Mouse (Mus musculus) T-helper 1 cell (primary cell): ENCODE data around the gene Fchsd2.

Source experiments
- in situ Hi-C: fragments of 300-600 bp; cut with MboI, MseI; formaldehyde crosslinking; loops from one replicate; pipeline ENCODE4 v1.15.1; 2025; ENCODE audit warnings: high pct_unique_total_duplicates

Fchsd2 gene

DNA sequence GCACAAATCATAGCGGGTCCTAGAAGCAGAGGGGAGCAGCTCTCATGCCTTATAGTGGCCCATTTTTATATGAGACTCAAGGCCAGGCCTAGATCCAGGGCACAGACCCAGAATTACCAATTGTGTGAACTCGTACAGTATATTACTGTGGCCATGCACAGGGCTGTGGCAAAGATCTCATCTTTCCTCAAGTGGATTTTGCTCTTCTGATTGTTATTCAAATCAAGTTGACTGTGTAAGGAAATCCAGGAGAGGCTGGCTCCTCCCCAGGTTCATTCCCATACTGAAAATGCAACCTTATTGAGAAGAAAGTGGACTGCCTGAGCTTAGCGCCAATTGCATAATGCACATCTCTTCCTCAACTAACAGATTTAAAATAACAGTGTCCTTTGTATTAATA, 190.1 kb downstream of the Fchsd2 start:
- in situ Hi-C loops: loop anchor here (25.0 kb wide), 1 partner anchor 220 kb away; no protein-coding TSS in a partner anchor

GRCm38 (mm10) chr7:101284504-101284903, 191.8 kb downstream of the Fchsd2 start:
- in situ Hi-C loops: loop anchor here (25.0 kb wide), 1 partner anchor 222 kb away; no protein-coding TSS in a partner anchor

DNA sequence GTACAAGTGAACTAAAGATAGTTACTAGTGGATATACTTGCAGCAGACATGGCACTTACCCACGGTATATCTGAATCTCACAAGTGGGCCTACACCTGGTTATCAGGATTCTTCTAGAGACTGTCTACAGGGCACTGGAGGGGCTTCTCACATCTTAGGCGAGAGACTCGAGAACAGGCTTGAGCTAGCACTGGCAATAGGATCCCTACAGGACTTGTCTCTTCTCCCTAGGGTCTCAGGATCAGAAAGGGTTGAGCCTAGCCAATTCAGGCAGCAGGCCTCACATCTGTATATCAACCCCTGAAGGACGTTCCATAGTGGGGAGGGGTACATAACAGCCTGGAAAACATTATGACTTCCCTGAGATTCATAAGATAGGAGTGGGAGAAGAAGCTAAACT, 194.2 kb downstream of the Fchsd2 start:
- in situ Hi-C loops: loop anchor here (25.0 kb wide), 1 partner anchor 225 kb away; no protein-coding TSS in a partner anchor

DNA sequence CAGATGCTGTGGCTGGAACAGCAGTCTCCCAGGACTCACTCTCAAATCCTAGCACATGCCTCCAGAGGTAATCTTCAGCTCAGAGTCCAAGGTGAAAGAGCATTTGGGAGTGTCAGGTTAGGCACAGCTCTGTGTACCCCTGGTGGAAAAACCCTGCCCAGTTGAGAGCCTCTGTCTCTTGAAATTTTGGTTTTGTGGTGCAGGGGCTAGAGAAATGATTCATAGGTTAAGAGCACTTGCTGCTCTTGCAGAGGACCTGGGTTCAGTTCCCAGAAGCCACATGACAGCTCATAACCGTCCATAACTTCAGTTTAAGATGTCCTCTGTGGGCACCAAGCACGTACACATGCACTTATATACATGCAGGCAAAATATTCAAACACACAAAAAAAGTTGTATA, 195.2 kb downstream of the Fchsd2 start:
- in situ Hi-C loops: loop anchor here (25.0 kb wide), 1 partner anchor 226 kb away; no protein-coding TSS in a partner anchor

DNA sequence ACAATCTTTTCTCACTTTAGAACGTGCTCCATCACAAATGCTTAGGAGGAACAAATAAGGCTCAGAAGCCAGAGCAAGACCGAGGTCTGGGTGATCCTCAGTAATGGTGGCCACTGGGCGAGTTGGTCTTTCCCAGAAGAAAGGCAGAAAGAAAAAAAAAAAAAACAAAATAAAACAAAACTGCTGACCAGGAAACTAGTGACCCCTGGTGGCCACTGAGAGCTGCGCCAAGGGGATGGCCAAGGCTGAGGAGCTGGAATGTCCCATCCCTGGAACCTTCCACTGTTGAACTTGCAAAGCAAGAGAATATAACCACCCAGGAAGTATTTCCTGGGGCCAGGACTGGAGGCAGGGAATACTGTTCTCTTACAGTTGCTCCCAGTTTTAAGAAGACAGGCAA, 195.8 kb downstream of the Fchsd2 start:
- in situ Hi-C loops: loop anchor here (25.0 kb wide), 1 partner anchor 226 kb away; no protein-coding TSS in a partner anchor

DNA sequence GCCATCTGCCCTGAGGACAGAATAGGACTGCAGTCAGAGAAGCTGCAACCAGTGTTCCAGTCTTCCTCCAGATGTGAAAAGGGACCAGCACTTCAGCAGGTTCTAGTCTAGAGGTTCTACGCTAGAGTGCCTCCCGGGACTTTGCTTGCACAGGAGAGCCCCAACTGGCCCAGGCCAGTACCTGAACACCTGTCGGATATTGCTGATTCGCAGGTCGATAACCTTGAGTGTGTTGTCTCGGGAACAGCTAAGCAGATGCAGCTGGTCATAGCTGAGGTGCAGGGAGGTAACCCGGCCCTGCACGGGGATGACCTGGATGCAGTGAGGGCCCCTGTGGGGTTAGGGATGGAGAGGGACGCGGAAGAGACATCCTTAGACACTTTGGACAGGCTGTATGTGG, 197.7 kb downstream of the Fchsd2 start:
- in situ Hi-C loops: loop anchor here (25.0 kb wide), 1 partner anchor 228 kb away; no protein-coding TSS in a partner anchor

DNA sequence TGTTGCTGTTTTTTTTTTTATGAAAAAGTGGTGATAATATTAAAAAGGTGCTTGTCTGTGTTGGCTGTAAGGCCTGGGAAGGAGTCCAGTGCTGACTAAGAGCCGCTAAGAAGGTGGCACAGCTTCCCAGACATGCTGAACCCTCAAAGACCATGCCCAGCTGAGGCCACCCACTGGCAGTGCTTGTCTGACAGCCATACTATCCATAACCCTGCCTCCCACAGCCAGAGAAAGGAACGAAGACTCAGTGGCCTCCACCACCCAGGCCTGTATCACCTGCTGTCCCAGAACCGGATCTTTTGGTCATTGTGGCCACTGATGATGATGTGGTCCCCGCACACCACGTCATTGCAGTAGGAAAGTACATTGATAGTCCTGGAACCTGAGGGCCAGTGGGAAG, 198.5 kb downstream of the Fchsd2 start:
- in situ Hi-C loops: loop anchor here (25.0 kb wide), 1 partner anchor 229 kb away; no protein-coding TSS in a partner anchor

DNA sequence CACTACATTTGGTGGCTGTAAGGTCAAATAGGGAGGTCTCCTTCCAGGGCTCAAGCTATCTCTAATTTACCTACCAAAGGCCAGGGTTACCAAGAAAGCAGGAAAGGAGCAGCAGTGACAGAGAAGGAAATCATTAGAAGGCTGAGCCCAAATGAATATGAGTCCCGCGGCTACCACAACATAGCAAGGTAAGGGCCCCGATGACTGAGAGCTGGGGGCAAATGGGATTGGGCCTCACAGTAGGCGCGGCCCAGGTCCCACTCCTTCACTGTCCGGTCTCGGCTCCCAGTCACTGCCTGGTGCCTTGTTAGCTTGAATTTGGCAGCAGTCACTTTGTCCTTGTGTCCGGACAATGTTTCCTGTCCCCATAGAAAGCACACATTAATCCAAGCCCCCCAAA, 199.0 kb downstream of the Fchsd2 start:
- in situ Hi-C loops: loop anchor here (25.0 kb wide), 1 partner anchor 229 kb away; no protein-coding TSS in a partner anchor

GRCm38 (mm10) chr7:101292086-101292485, 199.4 kb downstream of the Fchsd2 start:
- in situ Hi-C loops: loop anchor here (25.0 kb wide), 1 partner anchor 230 kb away; no protein-coding TSS in a partner anchor

DNA sequence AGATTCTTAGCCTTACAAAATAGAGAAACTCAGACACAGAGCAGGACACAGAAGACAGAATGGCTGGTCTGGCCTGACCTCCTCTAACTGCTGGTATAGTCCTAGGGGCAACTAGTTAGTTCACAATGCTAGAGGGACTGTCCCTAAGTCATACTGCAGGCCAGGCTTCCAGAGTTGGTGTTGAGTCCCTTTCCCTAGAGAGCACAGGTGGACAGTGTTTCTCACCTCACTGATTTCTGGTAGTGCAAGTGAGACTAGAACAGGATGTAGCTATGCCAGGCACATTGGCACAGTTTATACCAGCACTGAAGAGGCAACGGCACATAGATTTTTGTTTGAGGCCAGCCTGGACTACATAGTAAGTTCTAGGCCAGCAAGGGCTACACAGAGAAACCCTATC, 200.0 kb downstream of the Fchsd2 start:
- in situ Hi-C loops: loop anchor here (25.0 kb wide), 1 partner anchor 230 kb away; no protein-coding TSS in a partner anchor

GRCm38 (mm10) chr7:101293138-101293537, 200.5 kb downstream of the Fchsd2 start:
- in situ Hi-C loops: loop anchor here (25.0 kb wide), 1 partner anchor 231 kb away; no protein-coding TSS in a partner anchor

- in situ Hi-C loops: loop anchor here (25.0 kb wide), 1 partner anchor 231 kb away; no protein-coding TSS in a partner anchor
Observed at GRCm38 (mm10) chr7:101293611-101294010, 200.9 kb downstream of the Fchsd2 start.

- in situ Hi-C loops: loop anchor here (25.0 kb wide), 1 partner anchor 233 kb away; no protein-coding TSS in a partner anchor
Observed at GRCm38 (mm10) chr7:101295438-101295837, 202.8 kb downstream of the Fchsd2 start.

DNA sequence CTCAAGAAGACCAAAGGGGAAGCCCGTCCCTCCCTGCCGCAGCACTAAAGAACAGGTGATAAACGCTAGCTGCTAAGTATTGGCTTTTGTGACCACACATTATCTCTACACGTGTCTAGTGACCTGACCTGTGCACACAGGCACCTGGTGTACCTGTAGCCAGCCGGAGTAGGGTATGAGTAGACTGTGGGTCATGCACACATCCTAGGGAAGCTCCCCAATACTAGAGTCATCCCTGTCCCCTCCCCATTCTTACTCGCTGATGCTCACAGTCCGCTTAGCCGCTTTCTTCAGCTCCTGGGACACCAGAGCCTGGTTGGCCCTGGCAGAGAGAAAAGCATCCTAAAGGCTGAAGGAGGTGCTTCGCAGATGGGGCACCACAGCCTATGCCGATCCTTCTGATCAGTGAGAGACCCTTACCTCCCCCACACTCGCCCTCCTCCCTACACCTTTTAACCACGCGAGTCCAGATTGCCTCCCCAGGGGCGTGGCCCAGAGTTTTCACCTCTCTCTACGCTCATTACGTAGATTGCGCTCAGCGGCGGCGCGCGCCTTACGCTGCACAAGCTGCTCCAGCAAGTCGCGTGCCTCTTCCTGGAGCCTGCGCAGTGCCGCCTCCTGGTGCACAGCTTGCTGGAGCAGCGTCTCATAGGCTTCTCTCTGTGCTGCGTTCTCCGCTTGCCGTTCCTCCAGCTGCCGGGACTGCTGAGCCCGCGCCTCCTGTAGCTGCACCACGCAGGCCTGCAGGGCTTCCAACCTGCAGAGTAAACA, 203.8 kb downstream of the Fchsd2 start:
- in situ Hi-C loops: loop anchor here (25.0 kb wide), 1 partner anchor 234 kb away; no protein-coding TSS in a partner anchor

DNA sequence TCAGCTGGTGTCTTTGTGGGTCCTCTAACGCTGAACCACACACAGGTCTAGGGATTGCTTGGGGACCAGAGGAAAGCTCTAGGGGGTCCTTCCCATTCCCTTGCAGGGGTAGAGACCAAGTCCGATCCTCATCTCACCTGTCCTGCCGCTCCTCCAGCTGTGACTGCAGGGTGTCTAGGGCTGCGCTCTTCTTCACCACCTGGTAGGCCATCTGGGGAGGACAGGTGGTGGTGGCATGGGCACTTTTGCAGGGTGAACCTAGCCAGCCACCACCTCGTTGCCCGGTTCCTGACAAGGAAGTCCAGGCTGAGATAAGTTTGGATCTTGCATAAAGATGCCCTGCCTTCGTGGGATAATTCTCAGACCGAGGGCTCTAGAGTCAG, 204.4 kb downstream of the Fchsd2 start:
- in situ Hi-C loops: loop anchor here (25.0 kb wide), 1 partner anchor 235 kb away; no protein-coding TSS in a partner anchor

GRCm38 (mm10) chr7:101298375-101298774, 205.7 kb downstream of the Fchsd2 start:
- in situ Hi-C loops: loop anchor here (25.0 kb wide), 1 partner anchor 236 kb away; no protein-coding TSS in a partner anchor

- in situ Hi-C loops: loop anchor here (10.0 kb wide), 1 partner anchor 653 kb away; no protein-coding TSS in a partner anchor
Observed at GRCm38 (mm10) chr7:101301361-101301880, 208.8 kb downstream of the Fchsd2 start.

DNA sequence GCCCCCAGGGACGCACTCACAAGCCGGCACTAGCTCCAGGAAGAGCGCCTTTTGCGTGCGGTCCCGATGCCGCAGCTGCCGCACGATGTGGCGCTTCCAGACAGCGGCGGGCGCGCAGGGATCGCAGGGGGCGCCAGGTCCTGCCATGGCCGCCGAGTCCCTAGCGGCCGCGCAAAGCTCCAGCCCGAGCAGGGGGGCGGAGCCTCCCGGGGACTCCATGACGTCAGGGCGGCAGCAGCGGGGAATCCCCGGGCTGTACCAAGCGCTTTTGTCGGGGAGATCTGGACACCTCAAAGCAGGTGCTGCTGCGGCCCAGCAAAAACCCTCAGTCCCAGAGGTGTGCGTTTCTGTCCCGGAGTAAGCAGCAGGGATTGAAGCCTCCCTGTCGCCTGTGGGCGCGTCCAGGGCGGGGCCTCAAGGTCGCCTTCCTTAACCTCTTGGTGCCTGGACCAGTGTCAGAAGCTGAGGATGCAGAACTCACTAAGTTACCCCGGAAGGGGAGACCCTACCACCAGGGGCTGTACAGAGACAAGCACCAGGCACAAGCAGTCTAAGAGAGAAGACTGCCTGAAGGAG, 209.3 kb downstream of the Fchsd2 start, which contains the start of gene Atg16l2:
TSS of gene Atg16l2 (minus strand) at position 371 of the 576 bp plus-strand sequence.
- in situ Hi-C loops: loop anchor here (10.0 kb wide), 1 partner anchor 653 kb away; no protein-coding TSS in a partner anchor

DNA sequence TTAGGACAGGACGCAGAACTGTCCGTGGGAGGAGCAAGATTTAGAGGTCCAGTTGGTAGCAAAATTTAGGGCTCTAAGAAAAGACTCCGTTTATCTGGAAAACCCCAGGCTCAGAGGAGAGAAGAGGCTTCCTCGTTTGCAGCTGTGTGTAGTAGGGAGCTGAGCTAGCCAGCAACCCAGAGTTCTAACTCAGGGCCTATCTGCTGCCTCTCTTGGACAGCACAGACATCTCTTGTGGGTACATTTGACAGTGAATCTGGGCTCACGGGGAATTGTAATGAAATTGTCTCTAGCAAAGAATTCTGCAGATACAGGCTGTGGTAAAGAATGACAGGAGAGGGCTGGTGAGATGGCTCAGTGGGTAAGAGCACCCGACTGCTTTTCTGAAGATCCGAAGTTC, 210.0 kb downstream of the Fchsd2 start:
- in situ Hi-C loops: loop anchor here (10.0 kb wide), 1 partner anchor 652 kb away; no protein-coding TSS in a partner anchor

DNA sequence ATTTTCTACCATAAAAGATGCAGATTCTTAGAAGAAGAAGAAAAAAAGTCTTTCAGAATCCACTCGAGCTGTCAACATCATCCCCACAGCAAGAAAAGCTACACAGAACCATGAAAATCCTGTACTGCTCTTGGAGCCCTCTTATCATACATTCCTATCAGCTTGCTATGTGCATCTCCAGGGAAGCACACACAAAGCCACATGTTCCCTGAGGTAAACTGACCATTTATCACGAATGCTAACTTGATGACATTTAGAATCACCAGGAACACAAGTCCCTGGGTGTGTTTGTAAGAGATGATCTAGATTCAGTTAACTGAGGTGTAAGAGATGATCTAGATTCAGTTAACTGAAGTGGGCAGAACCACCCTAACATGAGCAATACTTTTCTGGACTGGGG, 214.2 kb downstream of the Fchsd2 start:
- in situ Hi-C loops: loop anchor here (10.0 kb wide), 1 partner anchor 648 kb away; no protein-coding TSS in a partner anchor

- in situ Hi-C loops: loop anchor here (10.0 kb wide), 2 partner anchors 65 to 645 kb away; no protein-coding TSS in a partner anchor
Observed at GRCm38 (mm10) chr7:101309985-101310326, 217.3 kb downstream of the Fchsd2 start.
